19 mouse cellular contexts compared by ENCODE assay signal in the genomic region with DNA sequence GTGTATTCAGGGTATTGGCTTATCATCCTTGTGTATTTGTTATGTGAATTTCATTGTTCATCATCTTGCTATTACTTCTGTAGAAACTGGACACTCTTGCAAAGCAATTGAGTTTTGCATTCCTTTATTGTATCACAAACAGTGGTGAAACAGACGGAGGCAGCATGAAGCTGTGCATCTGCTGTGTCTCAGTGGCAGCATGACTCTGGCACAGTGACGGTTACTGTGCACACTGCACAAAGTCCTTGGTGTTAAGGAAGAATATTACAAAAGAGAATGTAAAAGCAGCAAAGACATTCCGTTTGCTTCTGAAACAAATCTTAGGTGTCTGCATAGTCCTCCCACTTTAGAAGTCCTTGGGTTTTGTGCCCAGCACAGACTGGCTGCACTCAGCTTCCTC.
DNase-seq lines count a peak whose midpoint lies in the region; TF ChIP-seq lines count a peak whose summit lies in the region.
"Had no signal": no experiment of that assay in that cellular context is flagged by ENCODE, and none has a peak within 500 bp of the region (broad histone marks: within the 10 kb centered on the region; RNA-seq: fewer than 3 reads in every experiment).

No protein-coding gene starts in this region.

- H3K4me3 ChIP-seq in layer of hippocampus, adult 2 months, result no peak overlapping the region
- H3K4me3 ChIP-seq: embryonic facial prominence, embryonic 13.5 days; embryonic facial prominence, embryonic 15.5 days; erythroblast, embryonic 14.5 days; forebrain, embryonic 10.5 days; forebrain, embryonic 12.5 days had no signal

- DNase-seq in layer of hippocampus, adult 11-12 months (ENCODE audit: low spot score), result peak; percentile 37
- DNase-seq in layer of hippocampus, postnatal 10 days (ENCODE audit: low spot score in 2 of 2), result no peak
- DNase-seq in layer of hippocampus, adult 2 months (ENCODE audit: low spot score in 2 of 2), result peak; percentile 19 to 32
- DNase-seq in layer of hippocampus, adult 9-10 months (ENCODE audit: low spot score), result no peak
- DNase-seq: adrenal gland, adult 2 months; adrenal gland, postnatal 10 days; adrenal gland, postnatal 25 days; cerebellum, adult 11 months; cerebellum, adult 18-20 months; cerebellum, adult 8-10 months; cerebellum, adult 9-11 months; cerebellum, postnatal 14 days; cerebellum, postnatal 36 days; embryo, embryonic 11 days had no signal

- TF ChIP-seq CTCF in layer of hippocampus, adult 2 months (conservative IDR thresholded peaks at IDR 0.05), result no peak

- peak overlapping the region; percentile 37 for H3K27ac ChIP-seq in layer of hippocampus, adult 2 months
- H3K27ac ChIP-seq: embryonic facial prominence, embryonic 13.5 days; embryonic facial prominence, embryonic 15.5 days; forebrain, embryonic 10.5 days; forebrain, embryonic 12.5 days had no signal

Comparison
In these comparisons a context has a peak if more than half of its experiments do, and no peak if none do; other contexts are left out.
1. DNase-seq: peak in layer of hippocampus, adult 11-12 months (single experiment) and layer of hippocampus, adult 2 months (2 of 2); none in layer of hippocampus, postnatal 10 days (0 of 2) and layer of hippocampus, adult 9-10 months (single experiment).